Mouse (Mus musculus): Measurements from ENCODE around the gene Naip2.

GRCm38 (mm10) chr13:100210540-100210939, 8.6 kb upstream of the Naip2 start:
- no peak for TF ChIP-seq CTCF (conservative IDR thresholded peaks at IDR 0.05; ENCODE audit: low read length)
- TF ChIP-seq NANOG (IDR thresholded peaks at IDR 0.05; ENCODE audit: borderline replicate concordance, low read length) = no peak
- no peak for TF ChIP-seq POU5F1 (IDR thresholded peaks at IDR 0.05; ENCODE audit: borderline replicate concordance, low read length)

Measured in E14TG2a.4 (cell line).